Mouse (Mus musculus) limb, embryonic 15.5 days (tissue): ENCODE results near the gene Ulk4. TPM values are rescaled to one million over a fixed set of nuclear protein-coding genes. Genes with fewer than 3 reads are reported as not detected.
"Not testable (repeated sequence)": the region's sequence is repeated elsewhere in the genome, so short reads cannot be mapped to it uniquely, and the experiment has no call there.

Experiments used
- ATAC-seq: fragments of 200-750 bp; cut with Nextera tagmentation; 2 replicates; pipeline ENCODE4 v1.8.0; 2017; ENCODE audit warnings: low read depth, moderate TSS enrichment; ENCODE audit not compliant: insufficient number of reproducible peaks, low FRiP score, low TSS enrichment
- H3K27ac ChIP-seq: fragments of 300-500 bp; sonication (generic); 2 replicates; pipeline ENCODE4 v1.5.1; 2015; ENCODE audit warnings: moderate library complexity, mild to moderate bottlenecking, inconsistent platforms
- H3K27me3 ChIP-seq: fragments of 300-500 bp; sonication (generic); 2 replicates; pipeline ENCODE4 v1.6.1; 2015; ENCODE audit warnings: inconsistent platforms
- H3K36me3 ChIP-seq: fragments of 300-500 bp; sonication (generic); 2 replicates; pipeline ENCODE4 v1.6.1; 2015; ENCODE audit warnings: inconsistent platforms
- H3K4me1 ChIP-seq: fragments of 300-500 bp; sonication (generic); 2 replicates; pipeline ENCODE4 v1.6.1; 2015; ENCODE audit warnings: inconsistent platforms
- H3K4me2 ChIP-seq: fragments of 300-500 bp; sonication (generic); 2 replicates; pipeline ENCODE4 v1.6.1; 2015; ENCODE audit warnings: mild to moderate bottlenecking, inconsistent platforms
- H3K4me3 ChIP-seq: fragments of 300-500 bp; sonication (generic); 2 replicates; pipeline ENCODE4 v1.5.1; 2015; ENCODE audit warnings: mild to moderate bottlenecking, inconsistent platforms
- H3K9ac ChIP-seq: fragments of 300-500 bp; sonication (generic); 2 replicates; pipeline ENCODE4 v1.6.1; 2015; ENCODE audit warnings: inconsistent platforms
- H3K9me3 ChIP-seq: fragments of 300-500 bp; sonication (generic); 2 replicates; pipeline ENCODE4 v1.6.1; 2016; ENCODE audit warnings: inconsistent platforms
- WGBS: fragments of 180-500 bp; shearing (Covaris S2); methylation state at CpG from one replicate; pipeline ENCODE4 v1.1.7; 2015; 5-methylcytosine and 5-hydroxymethylcytosine counted together
- polyA plus RNA-seq: library from polyadenylated mRNA; unstranded; fragments of >200 nt; fragmentation: Nextera tagmentation; extraction: Ambion mirVana; gene quantifications from 2 replicates; pipeline ENCODE4 v1.2.1, GENCODE M21; 2015

Gene Ulk4
- polyA plus RNA-seq, 1 experiment from 2014 or later = 149 TPM

- 79% methylated on average over 7 of the region's 7 CpGs for WGBS
- ATAC-seq = no peak
- no peak overlapping the region for H3K9ac ChIP-seq
- H3K27ac ChIP-seq = no peak overlapping the region
- no peaks in the 10 kb centered on the region for H3K27me3 ChIP-seq
- H3K9me3 ChIP-seq = no peaks in the 10 kb centered on the region
- no peak overlapping the region for H3K4me3 ChIP-seq
- no peaks in the 10 kb centered on the region for H3K4me1 ChIP-seq
- H3K4me2 ChIP-seq = no peak overlapping the region
- 0 out of 2 replicates have a peak, but pooled peaks cover 8% of the 10 kb centered on the region for H3K36me3 ChIP-seq
Observed at GRCm38 (mm10) chr9:121205046-121205445, 72.0 kb downstream of the Ulk4 start.

GRCm38 (mm10) chr9:121204149-121204800, 72.7 kb downstream of the Ulk4 start:
- H3K36me3 ChIP-seq = 0 out of 2 replicates have a peak, but pooled peaks cover 8% of the 10 kb centered on the region
- no peak for ATAC-seq
- WGBS = 77% methylated on average over 14 of the region's 14 CpGs

GRCm38 (mm10) chr9:121203686-121204085, 73.3 kb downstream of the Ulk4 start:
- H3K9me3 ChIP-seq = no peaks in the 10 kb centered on the region
- 0 out of 2 replicates have a peak, but pooled peaks cover 7% of the 10 kb centered on the region for H3K36me3 ChIP-seq
- no peaks in the 10 kb centered on the region for H3K4me1 ChIP-seq
- no peak overlapping the region for H3K4me2 ChIP-seq
- no peak for ATAC-seq
- H3K27me3 ChIP-seq = no peaks in the 10 kb centered on the region
- no peak overlapping the region for H3K9ac ChIP-seq
- no peak overlapping the region for H3K27ac ChIP-seq
- no peak overlapping the region for H3K4me3 ChIP-seq
- WGBS = 97% methylated on average over 1 of the region's 1 CpGs

More at GRCm38 (mm10) chr9:121204149-121204800, 72.7 kb downstream of the Ulk4 start:
- no peak overlapping the region for H3K27ac ChIP-seq
- no peak overlapping the region for H3K4me3 ChIP-seq
- H3K9ac ChIP-seq = no peak overlapping the region
- no peaks in the 10 kb centered on the region for H3K9me3 ChIP-seq
- no peaks in the 10 kb centered on the region for H3K27me3 ChIP-seq
- H3K4me2 ChIP-seq = no peak overlapping the region
- H3K4me1 ChIP-seq = no peaks in the 10 kb centered on the region

- H3K4me1 ChIP-seq, H3K36me3 ChIP-seq, H3K4me3 ChIP-seq, ATAC-seq, H3K27me3 ChIP-seq, H3K4me2 ChIP-seq, H3K9ac ChIP-seq, H3K27ac ChIP-seq, H3K9me3 ChIP-seq: not testable (repeated sequence)
- WGBS = 81% methylated on average over 5 of the region's 5 CpGs
Observed at GRCm38 (mm10) chr9:121199146-121199685, 77.8 kb downstream of the Ulk4 start.

DNA sequence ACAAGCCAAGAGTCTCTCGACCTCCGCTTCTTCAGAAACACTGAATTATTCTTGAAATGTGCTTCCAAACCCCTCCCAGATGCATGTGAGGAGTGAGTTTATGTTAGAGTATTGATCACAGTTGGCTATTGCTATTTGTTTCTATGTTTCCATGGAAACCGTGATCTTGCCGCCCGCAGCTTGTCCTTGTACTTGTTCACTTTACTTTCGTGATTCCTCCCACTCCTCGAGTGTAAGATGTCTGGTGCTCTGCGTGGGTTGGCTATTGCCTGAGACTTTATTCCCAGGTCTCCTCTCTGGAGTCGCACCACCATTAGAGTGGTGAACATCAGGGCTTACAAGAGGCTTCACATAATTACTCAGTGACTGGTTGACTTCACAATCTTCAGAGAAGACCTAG, 80.5 kb downstream of the Ulk4 start:
- H3K9ac ChIP-seq = no peak overlapping the region
- no peak overlapping the region for H3K27ac ChIP-seq
- H3K36me3 ChIP-seq = peaks cover 7% of the 10 kb centered on the region; the same call in 1 of the 2 replicates
- 86% methylated on average over 9 of the region's 9 CpGs for WGBS
- no peak for ATAC-seq
- no peak overlapping the region for H3K4me2 ChIP-seq
- H3K4me1 ChIP-seq = no peaks in the 10 kb centered on the region
- 0 out of 2 replicates have a peak, but pooled peaks cover 3% of the 10 kb centered on the region for H3K9me3 ChIP-seq
- H3K4me3 ChIP-seq = no peak overlapping the region
- no peaks in the 10 kb centered on the region for H3K27me3 ChIP-seq

GRCm38 (mm10) chr9:121195106-121195505, 81.9 kb downstream of the Ulk4 start:
- Histone ChIP-seq H3K36me3 (peaks cover 7% of the 10 kb centered on the region; the same call in 1 of the 2 replicates), H3K4me2 (no peak overlapping the region), H3K9me3 (0 out of 2 replicates have a peak, but pooled peaks cover 3% of the 10 kb centered on the region), H3K9ac (no peak overlapping the region), H3K27ac (no peak overlapping the region), H3K27me3 (no peaks in the 10 kb centered on the region), H3K4me1 (no peaks in the 10 kb centered on the region), H3K4me3 (no peak overlapping the region)
- 99% methylated on average over 4 of the region's 4 CpGs for WGBS
- ATAC-seq = no peak

- H3K27me3 ChIP-seq = no peaks in the 10 kb centered on the region
- WGBS = 89% methylated on average over 26 of the region's 26 CpGs
- no peak overlapping the region for H3K4me2 ChIP-seq
- no peak overlapping the region for H3K4me3 ChIP-seq
- peaks cover 7% of the 10 kb centered on the region; the same call in 1 of the 2 replicates for H3K36me3 ChIP-seq
- H3K27ac ChIP-seq = no peak overlapping the region
- H3K4me1 ChIP-seq = no peaks in the 10 kb centered on the region
- 0 out of 2 replicates have a peak, but pooled peaks cover 3% of the 10 kb centered on the region for H3K9me3 ChIP-seq
- ATAC-seq = no peak
- H3K9ac ChIP-seq = no peak overlapping the region
Observed at GRCm38 (mm10) chr9:121192601-121193370, 84.2 kb downstream of the Ulk4 start.

DNA sequence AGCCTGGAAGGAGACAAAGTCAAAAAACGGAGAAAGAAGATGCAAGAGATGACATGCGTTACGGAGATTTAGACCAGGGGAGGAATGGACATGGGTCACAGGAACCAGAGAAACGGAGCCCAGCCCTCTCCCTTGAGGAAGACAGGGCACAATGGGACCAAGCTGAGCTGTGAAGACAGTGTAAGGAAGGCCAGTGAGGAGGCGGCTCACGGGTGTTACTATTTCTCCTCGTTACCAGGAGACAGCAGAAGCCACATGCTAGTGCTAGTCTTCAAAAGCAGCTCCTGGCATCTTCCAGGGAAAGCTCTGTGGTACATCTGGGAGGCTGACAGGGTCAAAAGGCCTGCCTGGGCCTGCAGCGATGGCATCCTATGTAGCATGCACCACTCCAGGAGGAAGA, 89.2 kb downstream of the Ulk4 start:
- no peaks in the 10 kb centered on the region for H3K27me3 ChIP-seq
- ATAC-seq = no peak
- no peak overlapping the region for H3K27ac ChIP-seq
- no peaks in the 10 kb centered on the region for H3K9me3 ChIP-seq
- H3K4me1 ChIP-seq = no peaks in the 10 kb centered on the region
- H3K36me3 ChIP-seq = peaks cover 3% of the 10 kb centered on the region; the same call in 1 of the 2 replicates
- WGBS = 80% methylated on average over 8 of the region's 8 CpGs
- no peak overlapping the region for H3K4me3 ChIP-seq
- no peak overlapping the region for H3K4me2 ChIP-seq
- no peak overlapping the region for H3K9ac ChIP-seq

- Histone ChIP-seq H3K4me3 (no peak overlapping the region), H3K36me3 (no peaks in the 10 kb centered on the region), H3K4me2 (no peak overlapping the region), H3K4me1 (no peaks in the 10 kb centered on the region), H3K9me3 (no peaks in the 10 kb centered on the region), H3K27ac (no peak overlapping the region), H3K27me3 (no peaks in the 10 kb centered on the region), H3K9ac (no peak overlapping the region)
- ATAC-seq = no peak
- 29% methylated on average over 6 of the region's 6 CpGs for WGBS
Observed at GRCm38 (mm10) chr9:121185796-121186195, 91.2 kb downstream of the Ulk4 start.

DNA sequence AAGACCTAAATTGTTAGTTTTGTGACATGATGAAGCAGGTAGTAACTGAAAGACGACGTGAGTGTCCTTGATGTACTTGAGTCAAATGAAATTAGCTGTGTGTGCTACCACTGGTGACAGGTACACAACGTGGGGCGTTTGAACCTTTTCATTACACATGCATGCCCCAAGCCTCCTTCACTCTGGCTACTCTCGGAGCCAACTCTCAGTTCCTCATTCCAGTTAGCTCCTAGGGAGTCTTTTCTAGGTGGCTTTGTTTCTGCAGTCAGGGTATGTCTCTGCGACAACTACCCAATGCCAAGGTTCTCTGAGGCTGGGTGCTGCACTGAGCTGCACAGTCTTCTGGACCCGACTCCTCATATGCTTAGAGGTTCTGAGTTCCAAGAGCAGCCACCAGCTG, 100.6 kb downstream of the Ulk4 start:
- 90% methylated on average over 7 of the region's 7 CpGs for WGBS
- no peak overlapping the region for H3K4me3 ChIP-seq
- no peak overlapping the region for H3K4me2 ChIP-seq
- H3K27ac ChIP-seq = no peak overlapping the region
- no peaks in the 10 kb centered on the region for H3K27me3 ChIP-seq
- no peaks in the 10 kb centered on the region for H3K9me3 ChIP-seq
- no peak for ATAC-seq
- no peaks in the 10 kb centered on the region for H3K36me3 ChIP-seq
- no peak overlapping the region for H3K9ac ChIP-seq
- H3K4me1 ChIP-seq = no peaks in the 10 kb centered on the region

GRCm38 (mm10) chr9:121175201-121175600, 101.8 kb downstream of the Ulk4 start:
- H3K27me3 ChIP-seq = no peaks in the 10 kb centered on the region
- H3K4me3 ChIP-seq = no peak overlapping the region
- H3K36me3 ChIP-seq = no peaks in the 10 kb centered on the region
- H3K9ac ChIP-seq = no peak overlapping the region
- no peak overlapping the region for H3K4me2 ChIP-seq
- 83% methylated on average over 11 of the region's 11 CpGs for WGBS
- no peak overlapping the region for H3K27ac ChIP-seq
- ATAC-seq = no peak
- H3K9me3 ChIP-seq = no peaks in the 10 kb centered on the region
- no peaks in the 10 kb centered on the region for H3K4me1 ChIP-seq

DNA sequence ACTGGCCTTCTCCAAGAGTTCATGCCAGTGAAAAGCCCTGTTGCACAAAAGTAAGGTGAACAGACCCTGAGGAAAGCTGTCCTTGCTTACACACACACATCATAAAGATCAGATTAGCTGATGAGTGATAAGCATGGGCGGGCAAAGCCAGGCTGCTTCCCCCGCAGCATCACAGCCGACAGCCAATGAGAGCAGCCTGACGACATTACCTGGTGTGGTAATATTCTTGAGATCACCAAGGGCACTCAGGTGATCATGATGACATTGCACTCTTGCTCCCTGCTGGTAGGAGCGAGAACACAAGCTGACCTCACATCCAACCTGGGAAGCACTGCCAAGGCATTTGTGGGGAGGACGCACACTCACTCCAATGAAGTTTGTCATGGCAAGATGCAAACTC, 104.9 kb downstream of the Ulk4 start:
- no peak overlapping the region for H3K4me2 ChIP-seq
- H3K4me3 ChIP-seq = no peak overlapping the region
- no peaks in the 10 kb centered on the region for H3K27me3 ChIP-seq
- H3K9ac ChIP-seq = no peak overlapping the region
- no peak for ATAC-seq
- H3K9me3 ChIP-seq = no peaks in the 10 kb centered on the region
- H3K27ac ChIP-seq = no peak overlapping the region
- H3K4me1 ChIP-seq = no peaks in the 10 kb centered on the region
- H3K36me3 ChIP-seq = no peaks in the 10 kb centered on the region
- 81% methylated on average over 6 of the region's 6 CpGs for WGBS
